Mouse (Mus musculus) hindbrain, postnatal 0 days (tissue): ENCODE results near the gene Prss12. TPM values are rescaled to one million over a fixed set of nuclear protein-coding genes. Genes with fewer than 3 reads are reported as not detected.

Experiments used
- ATAC-seq: fragments of 200-750 bp; cut with Nextera tagmentation; 2 replicates; pipeline ENCODE4 v1.8.0; 2017; ENCODE audit warnings: mild to moderate bottlenecking, moderate TSS enrichment, moderate library complexity
- DNase-seq: peaks from one replicate; pipeline ENCODE4 v3.0.0-alpha.2; 2015; ENCODE audit warnings: low spot score
- H3K27ac ChIP-seq: fragments of 300-500 bp; sonication (generic); 2 replicates; pipeline ENCODE4 v1.5.1; 2014; ENCODE audit warnings: mild to moderate bottlenecking
- H3K27me3 ChIP-seq: fragments of 300-500 bp; sonication (generic); 2 replicates; pipeline ENCODE4 v1.6.1; 2014; ENCODE audit warnings: low read length, mixed read lengths; ENCODE audit not compliant: insufficient read depth
- H3K36me3 ChIP-seq: fragments of 300-500 bp; sonication (generic); 2 replicates; pipeline ENCODE4 v1.6.1; 2014; ENCODE audit warnings: low read length, mixed read lengths; ENCODE audit not compliant: insufficient read depth
- H3K4me1 ChIP-seq: fragments of 300-500 bp; sonication (generic); 2 replicates; pipeline ENCODE4 v1.6.1; 2014; ENCODE audit warnings: antibody characterized with exemption, low read length, mixed read lengths; ENCODE audit not compliant: insufficient read depth
- H3K4me2 ChIP-seq: fragments of 300-500 bp; sonication (generic); 2 replicates; pipeline ENCODE4 v1.6.1; 2014; ENCODE audit warnings: low read depth, mild to moderate bottlenecking, low read length, moderate library complexity, mixed read lengths
- H3K4me3 ChIP-seq: fragments of 300-500 bp; sonication (generic); 2 replicates; pipeline ENCODE4 v1.5.1; 2014; ENCODE audit warnings: low read length
- H3K9ac ChIP-seq: fragments of 300-500 bp; sonication (generic); replicated peaks from 2 replicates; pipeline ENCODE4 v1.6.1; 2014; ENCODE audit warnings: mild to moderate bottlenecking, low read length, moderate library complexity, mixed read lengths
- H3K9me3 ChIP-seq: fragments of 300-500 bp; sonication (generic); 2 replicates; pipeline ENCODE4 v1.6.1; 2016; ENCODE audit warnings: low read length, mixed read lengths
- CTCF ChIP-seq: IDR thresholded peaks from 2 replicates; pipeline ENCODE4 v1.5.1; 2016; ENCODE audit warnings: antibody characterized with exemption, control low read depth, low read depth
- WGBS: fragments of 180-500 bp; shearing (Covaris S2); extraction: QIAGEN DNeasy Blood & Tissue Kit; methylation state at CpG from one replicate; pipeline ENCODE4 v1.1.7; 2014; 5-methylcytosine and 5-hydroxymethylcytosine counted together
- polyA plus RNA-seq: library from polyadenylated mRNA; unstranded; fragments of >200 nt; fragmentation: Nextera tagmentation; extraction: Ambion mirVana; gene quantifications from 2 replicates; pipeline ENCODE4 v1.2.1, GENCODE M21; 2015
- total RNA-seq: library from RNA; depleted of rRNA; stranded (reverse); fragments of >200 nt; gene quantifications from 2 replicates; pipeline ENCODE4 v1.2.3, GENCODE M21; 2014; rRNA removed

Prss12 gene
- total and polyA plus RNA-seq, 2 experiments from 2014 or later: 14.7 to 16.8 TPM

DNA sequence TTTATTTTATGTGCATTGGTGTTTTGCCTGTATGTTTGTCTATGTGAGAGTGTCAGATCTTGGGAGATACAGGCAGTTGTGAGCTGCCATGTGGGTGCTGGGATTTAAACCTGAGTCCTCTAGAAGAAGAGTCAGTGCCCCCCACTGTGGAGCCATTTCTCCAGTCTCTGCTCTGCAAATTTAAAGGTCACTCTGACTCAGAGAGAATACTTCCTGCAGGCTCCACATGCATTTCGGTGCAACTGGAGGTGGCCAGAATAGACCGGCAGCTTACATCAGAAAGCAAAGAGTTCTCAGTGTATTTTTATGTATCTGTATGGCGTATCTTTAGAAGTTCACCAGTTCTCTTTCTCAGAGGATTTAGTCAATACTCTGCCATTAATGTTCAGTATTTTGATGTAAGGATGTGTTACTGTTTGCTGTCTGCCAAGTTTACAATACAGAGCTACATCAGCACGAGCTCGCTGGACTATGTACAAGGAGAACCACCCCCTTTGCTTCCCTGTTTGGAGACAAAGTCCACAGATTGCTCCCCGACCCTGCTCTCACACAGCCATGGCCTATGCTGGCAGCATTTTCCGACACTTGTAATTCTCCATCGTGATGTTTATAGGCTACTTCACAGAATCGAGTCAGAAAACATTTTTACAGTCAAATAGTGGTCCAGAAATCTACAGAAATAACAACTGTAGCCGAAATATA, 81.2 kb downstream of the Prss12 start:
- Histone ChIP-seq H3K27ac (no peak overlapping the region), H3K9ac (no peak overlapping the region), H3K4me1 (no peaks in the 10 kb centered on the region), H3K4me2 (no peak overlapping the region), H3K4me3 (no peak overlapping the region), H3K27me3 (no peaks in the 10 kb centered on the region), H3K9me3 (no peaks in the 10 kb centered on the region), H3K36me3 (no peaks in the 10 kb centered on the region)
- 81% methylated on average over 10 of the region's 10 CpGs for WGBS
- DNase-seq (no peak), ATAC-seq (no peak)
- no peak for TF ChIP-seq CTCF

DNA sequence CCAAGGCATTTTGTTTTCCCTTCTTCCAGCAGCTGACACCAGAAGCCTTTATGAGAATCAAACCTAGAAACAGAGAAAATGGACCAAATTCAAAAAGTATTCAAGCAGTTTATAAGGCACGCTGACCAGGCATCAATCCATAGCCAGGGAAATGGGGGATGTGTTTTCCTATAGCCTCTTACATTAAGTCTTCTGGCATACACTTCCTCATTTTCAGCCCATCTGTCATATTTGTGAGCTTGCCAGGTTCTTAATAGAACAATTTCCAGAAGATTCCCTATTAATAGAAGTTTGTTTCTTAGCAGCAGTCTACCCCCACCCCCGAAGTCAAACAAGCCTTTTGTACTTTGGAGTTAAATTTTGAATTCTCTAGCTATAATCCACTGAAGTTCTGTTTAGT, 84.4 kb downstream of the Prss12 start:
- Histone ChIP-seq H3K4me1 (no peaks in the 10 kb centered on the region), H3K4me2 (no peak overlapping the region), H3K27ac (no peak overlapping the region), H3K9ac (no peak overlapping the region), H3K9me3 (no peaks in the 10 kb centered on the region), H3K36me3 (no peaks in the 10 kb centered on the region), H3K27me3 (no peaks in the 10 kb centered on the region), H3K4me3 (no peak overlapping the region)
- WGBS: 55% methylated on average over 2 of the region's 2 CpGs
- no peak for TF ChIP-seq CTCF
- ATAC-seq (no peak), DNase-seq (peak; percentile 60)

DNA sequence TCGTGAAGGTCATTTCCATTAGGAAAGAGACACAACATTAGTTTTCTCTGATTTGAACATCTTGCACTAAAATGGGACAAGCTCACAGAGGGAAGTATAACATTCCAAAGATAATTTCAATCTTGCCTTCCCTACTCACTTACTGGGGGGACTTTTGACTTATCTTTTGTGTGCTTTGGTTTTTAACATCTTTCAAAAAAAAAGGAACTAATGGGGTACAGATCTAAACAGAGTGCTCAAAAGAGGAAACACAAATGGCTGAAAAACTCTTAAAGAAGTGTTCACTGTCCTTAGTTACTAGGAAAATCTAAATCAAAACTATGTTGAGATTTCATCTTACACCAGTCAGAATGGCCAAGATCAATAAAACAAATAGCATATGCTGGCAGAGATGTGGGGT, 90.6 kb downstream of the Prss12 start:
- Histone ChIP-seq H3K9me3 (no peaks in the 10 kb centered on the region), H3K27ac (no peak overlapping the region), H3K4me2 (no peak overlapping the region), H3K4me1 (no peaks in the 10 kb centered on the region), H3K27me3 (no peaks in the 10 kb centered on the region), H3K9ac (no peak overlapping the region), H3K36me3 (no peaks in the 10 kb centered on the region), H3K4me3 (no peak overlapping the region)
- ATAC-seq: no peak
- no peak for TF ChIP-seq CTCF
- 89% methylated on average over 1 of the region's 1 CpGs for WGBS
- DNase-seq: no peak

DNA sequence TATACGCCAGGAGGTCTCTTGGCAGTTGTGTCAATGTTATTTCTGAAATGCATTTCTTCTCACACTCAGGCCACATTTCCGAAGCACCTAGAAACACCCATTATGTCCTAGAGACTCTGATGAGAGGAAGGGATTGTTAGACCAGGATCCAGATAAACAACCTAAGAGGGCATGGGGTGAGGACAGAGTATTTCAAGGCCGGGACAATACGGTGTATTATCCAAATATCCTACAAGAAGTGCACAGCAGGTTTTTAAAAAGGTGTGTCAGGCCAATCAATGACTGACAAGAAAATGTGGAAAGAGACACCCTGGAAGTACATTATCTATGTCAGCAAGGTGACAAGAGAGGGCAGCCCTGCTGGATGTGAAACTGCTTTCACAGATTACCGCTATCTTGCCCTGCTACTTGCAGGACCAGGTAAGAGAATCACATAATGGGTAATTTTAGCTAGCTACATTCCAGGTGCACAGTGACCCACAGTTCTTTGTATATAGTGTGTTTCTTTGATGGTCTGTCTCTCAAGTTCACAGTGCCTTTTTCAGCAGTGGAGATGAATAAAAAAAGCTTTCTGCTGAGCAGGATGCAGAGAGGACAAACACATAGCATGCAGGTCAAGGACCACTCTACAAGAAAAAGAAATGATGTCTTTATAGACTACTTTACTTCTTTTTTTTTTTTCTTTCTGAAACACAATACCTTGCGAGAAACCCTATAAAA, 97.0 kb downstream of the Prss12 start:
- 86% methylated on average over 6 of the region's 6 CpGs for WGBS
- TF ChIP-seq CTCF: no peak
- H3K4me1 ChIP-seq: no peaks in the 10 kb centered on the region
- ATAC-seq: no peak
- DNase-seq: no peak
- no peak overlapping the region for H3K27ac ChIP-seq
- H3K4me3 ChIP-seq: no peak overlapping the region
- no peak overlapping the region for H3K4me2 ChIP-seq
- H3K9ac ChIP-seq: no peak overlapping the region
- no peaks in the 10 kb centered on the region for H3K27me3 ChIP-seq
- no peaks in the 10 kb centered on the region for H3K9me3 ChIP-seq
- no peaks in the 10 kb centered on the region for H3K36me3 ChIP-seq

DNA sequence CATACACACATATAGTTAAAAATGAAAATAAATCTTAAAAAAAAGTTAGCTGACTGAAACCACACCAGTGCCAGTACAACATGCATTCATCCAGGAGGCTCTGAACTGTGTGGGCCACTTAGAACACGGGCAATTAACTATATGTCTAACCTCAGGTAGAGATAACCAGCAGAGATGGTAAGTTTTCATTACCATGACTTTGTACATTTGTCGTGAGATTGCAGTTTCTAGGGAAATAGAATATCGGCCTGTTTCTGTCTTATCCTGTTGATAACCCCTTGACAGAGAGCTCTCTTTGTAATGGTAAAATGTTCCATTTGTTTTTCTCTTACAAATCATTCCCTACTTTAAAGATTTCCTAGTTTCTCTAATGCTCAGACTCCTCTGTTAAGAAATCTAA, 103.8 kb downstream of the Prss12 start:
- 89% methylated on average over 3 of the region's 3 CpGs for WGBS
- TF ChIP-seq CTCF: no peak
- Histone ChIP-seq H3K9me3 (no peaks in the 10 kb centered on the region), H3K27me3 (no peaks in the 10 kb centered on the region), H3K27ac (no peak overlapping the region), H3K4me2 (no peak overlapping the region), H3K36me3 (no peaks in the 10 kb centered on the region), H3K4me3 (no peak overlapping the region), H3K9ac (no peak overlapping the region), H3K4me1 (no peaks in the 10 kb centered on the region)
- DNase-seq (no peak), ATAC-seq (no peak)

DNA sequence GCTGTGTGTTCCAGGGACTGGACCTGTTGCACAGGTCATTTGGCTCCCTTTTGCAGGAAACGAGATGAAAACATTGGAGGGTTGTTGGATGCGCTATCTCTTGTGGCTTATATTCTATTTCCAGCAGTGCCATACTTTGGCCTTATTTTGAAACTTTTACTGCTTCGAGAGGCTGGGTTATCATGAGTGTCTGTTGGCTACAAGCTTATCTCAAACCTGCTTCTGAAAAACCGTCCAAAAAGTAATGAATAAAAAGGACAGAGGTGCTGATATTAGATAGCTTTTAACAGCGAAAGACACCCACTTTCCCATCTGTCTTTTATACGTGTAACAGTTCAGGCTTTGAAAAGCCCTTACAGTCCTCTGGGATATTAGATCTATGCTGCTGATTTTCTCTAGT, 107.2 kb downstream of the Prss12 start:
- H3K4me2 ChIP-seq: no peak overlapping the region
- no peak overlapping the region for H3K9ac ChIP-seq
- 87% methylated on average over 6 of the region's 6 CpGs for WGBS
- H3K27ac ChIP-seq: no peak overlapping the region
- no peaks in the 10 kb centered on the region for H3K36me3 ChIP-seq
- TF ChIP-seq CTCF: no peak
- no peak for ATAC-seq
- H3K27me3 ChIP-seq: no peaks in the 10 kb centered on the region
- DNase-seq: no peak
- H3K9me3 ChIP-seq: no peaks in the 10 kb centered on the region
- no peaks in the 10 kb centered on the region for H3K4me1 ChIP-seq
- no peak overlapping the region for H3K4me3 ChIP-seq

DNA sequence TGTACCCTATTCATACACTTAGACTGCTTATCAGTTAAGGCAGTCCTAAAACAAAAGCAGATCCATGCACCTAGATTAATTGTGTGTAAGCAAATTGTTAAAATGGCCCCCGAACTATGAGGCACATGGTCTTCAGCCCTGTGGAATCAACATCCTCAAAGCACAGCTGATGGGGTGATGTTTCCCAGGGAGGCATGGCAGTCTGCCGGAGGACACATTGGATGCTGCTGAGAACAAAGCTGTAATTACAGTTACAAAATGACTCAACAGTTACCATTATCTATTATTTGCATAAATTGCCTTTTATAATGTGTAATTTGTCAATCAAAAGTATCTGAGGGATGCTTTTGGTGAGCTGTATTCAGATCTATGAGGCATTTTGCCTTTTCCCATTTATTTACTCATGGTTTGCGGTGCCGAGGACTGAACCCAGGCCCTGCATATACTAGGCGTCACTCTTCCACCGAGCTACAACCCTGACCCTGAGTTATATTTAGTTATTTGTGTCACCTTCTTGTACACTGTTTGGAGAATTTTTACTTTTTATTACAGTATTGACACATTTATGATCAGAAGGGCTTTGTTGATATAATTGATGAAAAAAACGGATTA, 108.6 kb downstream of the Prss12 start:
- H3K27me3 ChIP-seq: no peaks in the 10 kb centered on the region
- no peaks in the 10 kb centered on the region for H3K9me3 ChIP-seq
- no peaks in the 10 kb centered on the region for H3K4me1 ChIP-seq
- ATAC-seq (no peak), DNase-seq (no peak)
- H3K4me2 ChIP-seq: no peak overlapping the region
- no peak overlapping the region for H3K4me3 ChIP-seq
- no peaks in the 10 kb centered on the region for H3K36me3 ChIP-seq
- no peak for TF ChIP-seq CTCF
- H3K9ac ChIP-seq: no peak overlapping the region
- 91% methylated on average over 7 of the region's 7 CpGs for WGBS
- no peak overlapping the region for H3K27ac ChIP-seq

Other genes starting within 250 kb of the Prss12 start
- 0.79 and 1.2 TPM in 2 replicates for gene Synpo2, start 210.8 kb upstream of the Prss12 start, total RNA-seq
- gene Synpo2, start 210.8 kb upstream of the Prss12 start, polyA plus RNA-seq: 0.77 and 1.2 TPM in 2 replicates
- gene Sec24d, start 179.5 kb upstream of the Prss12 start, total RNA-seq: 20.3 and 28.9 TPM in 2 replicates
- 11.9 and 14.8 TPM in 2 replicates for gene Sec24d, start 179.5 kb upstream of the Prss12 start, polyA plus RNA-seq
- gene Mettl14, start 60.8 kb upstream of the Prss12 start, total RNA-seq: 4.7 and 6.3 TPM in 2 replicates
- gene Mettl14, start 60.8 kb upstream of the Prss12 start, polyA plus RNA-seq: 15.6 and 19.5 TPM in 2 replicates
- 15.7 and 26.5 TPM in 2 replicates for gene Ndst3, start 243.9 kb downstream of the Prss12 start, total RNA-seq
- gene Ndst3, start 243.9 kb downstream of the Prss12 start, polyA plus RNA-seq: 11.6 and 13.4 TPM in 2 replicates